Mouse (Mus musculus) thymus, postnatal 4 days (tissue): ENCODE results near the gene Olfr1480.

ENCODE experiments used
- DNase-seq: peaks from one replicate; pipeline ENCODE4 v3.0.0; 2021

The Olfr1480 gene

DNA sequence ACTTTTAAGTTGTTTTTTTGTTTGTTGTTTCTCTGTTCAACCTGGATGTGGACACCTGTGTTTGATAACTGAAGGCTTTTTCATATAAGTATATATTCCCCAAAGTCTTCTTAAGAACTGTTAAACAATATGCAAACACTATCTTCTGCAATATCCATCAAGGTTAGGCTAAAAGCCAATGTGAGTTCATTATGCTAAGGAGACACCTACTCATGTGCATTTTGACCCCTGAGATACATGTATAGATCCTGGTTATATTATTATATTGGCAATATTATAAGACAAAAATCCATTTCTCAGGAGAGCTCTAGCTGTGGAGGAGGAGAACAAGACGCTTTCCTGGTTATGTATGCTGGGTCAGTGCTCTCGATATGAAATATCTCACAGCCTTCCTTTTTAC lies at the start of gene Olfr1480:
TSS of gene Olfr1480 (plus strand) at position 301 of the 400 bp plus-strand sequence.
- no peak for DNase-seq

GRCm38 (mm10) chr19:13480096-13480495 lies 47.6 kb upstream of the Olfr1480 start, which contains the start of gene Olfr1475:
Gene Olfr1475 (minus strand): TSS chr19:13480196.
- no peak for DNase-seq

DNA sequence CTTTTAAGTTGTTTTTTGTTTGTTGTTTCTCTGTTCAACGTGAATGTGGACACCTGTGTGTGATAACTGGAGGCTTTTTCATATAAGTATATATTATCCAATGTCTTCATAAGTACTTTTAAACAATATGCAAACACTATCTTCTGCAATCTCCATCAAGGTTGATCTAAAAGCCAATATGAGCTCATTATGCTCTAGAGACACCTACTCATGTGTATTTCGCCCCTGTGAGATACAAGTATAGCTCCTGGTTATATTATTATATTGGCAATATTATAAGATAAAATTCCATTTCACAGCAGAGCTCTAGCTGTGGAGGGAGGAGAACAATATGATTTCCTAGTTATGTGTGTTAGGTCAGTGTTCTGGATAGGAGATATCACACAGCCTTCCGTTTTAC lies 27.5 kb upstream of the Olfr1480 start, which contains the start of gene Olfr1477:
TSS of gene Olfr1477 (plus strand) at position 301 of the 400 bp plus-strand sequence.
- no peak for DNase-seq
